Mouse (Mus musculus): ENCODE results near the gene Krt39. TPM values are rescaled to one million over a fixed set of nuclear protein-coding genes. Genes with fewer than 3 reads are reported as not detected.

The Krt39 gene
- total and polyA plus RNA-seq, 2 experiments from 2014 or later: not detected

- Histone ChIP-seq H3K4me1 (ENCODE audit: control insufficient read depth, insufficient read depth) (0 out of 2 replicates have a peak, but pooled peaks cover 4% of the 10 kb centered on the region), H3K4me3 (ENCODE audit: low read depth, low read length) (no peak overlapping the region), H3K4me2 (ENCODE audit: low read depth, low read length) (no peak overlapping the region), H3K9me3 (replicated peaks; ENCODE audit: control insufficient read depth, low read length) (no peaks in the 10 kb centered on the region), H3K9ac (replicated peaks; ENCODE audit: low read depth, low read length) (no peak overlapping the region), H3K27me3 (ENCODE audit: control insufficient read depth, insufficient read depth, low read length) (no peaks in the 10 kb centered on the region), H3K27ac (ENCODE audit: low read depth) (no peak overlapping the region), H3K36me3 (replicated peaks; ENCODE audit: control insufficient read depth, insufficient read depth, low read length) (no peaks in the 10 kb centered on the region)
- TF ChIP-seq CTCF (IDR thresholded peaks at IDR 0.05; ENCODE audit: low read depth) (no peak), EP300 (IDR thresholded peaks at IDR 0.05; ENCODE audit: low read depth) (no peak)
- DNase-seq (ENCODE audit: low spot score) (no peak), ATAC-seq (ENCODE audit: insufficient read depth, low read depth) (no peak)
- WGBS: 73% methylated on average over 9 of the region's 9 CpGs
Measured at GRCm38 (mm10) chr11:99500095-99500805, 20.9 kb downstream of the Krt39 start.

GRCm38 (mm10) chr11:99496460-99496859, 24.7 kb downstream of the Krt39 start:
- no peak for ATAC-seq (ENCODE audit: insufficient read depth, low read depth)
- TF ChIP-seq CTCF (IDR thresholded peaks at IDR 0.05; ENCODE audit: low read depth) (no peak), EP300 (IDR thresholded peaks at IDR 0.05; ENCODE audit: low read depth) (no peak)
- DNase-seq (ENCODE audit: low spot score): no peak
- no peak overlapping the region for H3K9ac ChIP-seq (replicated peaks; ENCODE audit: low read depth, low read length)
- H3K4me2 ChIP-seq (ENCODE audit: low read depth, low read length): no peak overlapping the region
- H3K4me1 ChIP-seq (ENCODE audit: control insufficient read depth, insufficient read depth): no peaks in the 10 kb centered on the region
- H3K9me3 ChIP-seq (replicated peaks; ENCODE audit: control insufficient read depth, low read length): no peaks in the 10 kb centered on the region
- no peaks in the 10 kb centered on the region for H3K36me3 ChIP-seq (replicated peaks; ENCODE audit: control insufficient read depth, insufficient read depth, low read length)
- no peaks in the 10 kb centered on the region for H3K27me3 ChIP-seq (ENCODE audit: control insufficient read depth, insufficient read depth, low read length)
- no peak overlapping the region for H3K4me3 ChIP-seq (ENCODE audit: low read depth, low read length)
- 72% methylated on average over 4 of the region's 4 CpGs for WGBS
- no peak overlapping the region for H3K27ac ChIP-seq (ENCODE audit: low read depth)

GRCm38 (mm10) chr11:99494741-99495140, 26.4 kb downstream of the Krt39 start:
- Histone ChIP-seq H3K4me1 (ENCODE audit: control insufficient read depth, insufficient read depth) (no peaks in the 10 kb centered on the region), H3K36me3 (replicated peaks; ENCODE audit: control insufficient read depth, insufficient read depth, low read length) (no peaks in the 10 kb centered on the region), H3K4me2 (ENCODE audit: low read depth, low read length) (no peak overlapping the region), H3K27ac (ENCODE audit: low read depth) (no peak overlapping the region), H3K27me3 (ENCODE audit: control insufficient read depth, insufficient read depth, low read length) (no peaks in the 10 kb centered on the region), H3K9ac (replicated peaks; ENCODE audit: low read depth, low read length) (no peak overlapping the region), H3K9me3 (replicated peaks; ENCODE audit: control insufficient read depth, low read length) (no peaks in the 10 kb centered on the region), H3K4me3 (ENCODE audit: low read depth, low read length) (no peak overlapping the region)
- ATAC-seq (ENCODE audit: insufficient read depth, low read depth) (no peak), DNase-seq (ENCODE audit: low spot score) (no peak)
- WGBS: 87% methylated on average over 4 of the region's 4 CpGs
- TF ChIP-seq EP300 (IDR thresholded peaks at IDR 0.05; ENCODE audit: low read depth) (no peak), CTCF (IDR thresholded peaks at IDR 0.05; ENCODE audit: low read depth) (no peak)

GRCm38 (mm10) chr11:99493574-99493850, 27.6 kb downstream of the Krt39 start:
- no peak for ATAC-seq (ENCODE audit: insufficient read depth, low read depth)
- no peak for DNase-seq (ENCODE audit: low spot score)
- H3K4me3 ChIP-seq (ENCODE audit: low read depth, low read length): no peak overlapping the region
- no peak overlapping the region for H3K4me2 ChIP-seq (ENCODE audit: low read depth, low read length)
- WGBS: 57% methylated on average over 5 of the region's 5 CpGs
- H3K9ac ChIP-seq (replicated peaks; ENCODE audit: low read depth, low read length): no peak overlapping the region
- no peak overlapping the region for H3K27ac ChIP-seq (ENCODE audit: low read depth)
- H3K9me3 ChIP-seq (replicated peaks; ENCODE audit: control insufficient read depth, low read length): no peaks in the 10 kb centered on the region
- no peaks in the 10 kb centered on the region for H3K36me3 ChIP-seq (replicated peaks; ENCODE audit: control insufficient read depth, insufficient read depth, low read length)
- TF ChIP-seq EP300 (IDR thresholded peaks at IDR 0.05; ENCODE audit: low read depth) (no peak), CTCF (IDR thresholded peaks at IDR 0.05; ENCODE audit: low read depth) (no peak)
- H3K4me1 ChIP-seq (ENCODE audit: control insufficient read depth, insufficient read depth): no peaks in the 10 kb centered on the region
- H3K27me3 ChIP-seq (ENCODE audit: control insufficient read depth, insufficient read depth, low read length): no peaks in the 10 kb centered on the region

GRCm38 (mm10) chr11:99492733-99493573, 28.2 kb downstream of the Krt39 start, which contains the start of gene Krt23:
Gene Krt23 (minus strand): TSS chr11:99493137.
- no peak within 1 kb of the TSS for H3K27ac ChIP-seq (ENCODE audit: low read depth)
- WGBS: 74% methylated on average over 22 of the region's 22 CpGs
- H3K27me3 ChIP-seq (ENCODE audit: control insufficient read depth, insufficient read depth, low read length): no peaks in the 10 kb centered on the region
- H3K36me3 ChIP-seq (replicated peaks; ENCODE audit: control insufficient read depth, insufficient read depth, low read length): no peaks in the 10 kb centered on the region
- H3K4me1 ChIP-seq (ENCODE audit: control insufficient read depth, insufficient read depth): no peaks in the 10 kb centered on the region
- no peak within 1 kb of the TSS for H3K4me2 ChIP-seq (ENCODE audit: low read depth, low read length)
- H3K9ac ChIP-seq (replicated peaks; ENCODE audit: low read depth, low read length): no peak within 1 kb of the TSS
- TF ChIP-seq EP300 (IDR thresholded peaks at IDR 0.05; ENCODE audit: low read depth): no peak
- no peak for TF ChIP-seq CTCF (IDR thresholded peaks at IDR 0.05; ENCODE audit: low read depth)
- ATAC-seq (ENCODE audit: insufficient read depth, low read depth) (no peak), DNase-seq (ENCODE audit: low spot score) (no peak)
- H3K4me3 ChIP-seq (ENCODE audit: low read depth, low read length): no peak within 1 kb of the TSS
- H3K9me3 ChIP-seq (replicated peaks; ENCODE audit: control insufficient read depth, low read length): no peaks in the 10 kb centered on the region

Measured in heart, postnatal 0 days (tissue).